Mouse (Mus musculus) MEL-GATA-1-ER (cell line): Measurements from ENCODE around the gene Ppox.

Experiments used
- DNase-seq: peaks from one replicate; pipeline ENCODE4 v3.0.0-alpha.2; 2012; ENCODE audit warnings: low read depth; ENCODE audit errors: extremely low read depth

Ppox gene

GRCm38 (mm10) chr1:171285096-171285892 is 4.3 kb upstream of the Ppox start:
- DNase-seq, result no peak

GRCm38 (mm10) chr1:171284491-171284890 is 3.5 kb upstream of the Ppox start:
- DNase-seq, result no peak

GRCm38 (mm10) chr1:171283188-171284160 is 2.5 kb upstream of the Ppox start:
- no peak for DNase-seq

GRCm38 (mm10) chr1:171282086-171282805 is 1.3 kb upstream of the Ppox start:
- no peak for DNase-seq

- DNase-seq, result peak; percentile 73
Observed at GRCm38 (mm10) chr1:171281528-171281923, 540 bp upstream of the Ppox start.

- no peak for DNase-seq
Observed at GRCm38 (mm10) chr1:171280250-171280915, 603 bp downstream of the Ppox start.

GRCm38 (mm10) chr1:171279721-171280120 is 1.3 kb downstream of the Ppox start:
- DNase-seq, result no peak

GRCm38 (mm10) chr1:171279012-171279705 is 1.8 kb downstream of the Ppox start:
- DNase-seq, result no peak

GRCm38 (mm10) chr1:171278436-171278835 is 2.5 kb downstream of the Ppox start:
- no peak for DNase-seq

GRCm38 (mm10) chr1:171277736-171278135 is 3.2 kb downstream of the Ppox start:
- DNase-seq, result no peak

- DNase-seq, result no peak
Observed at GRCm38 (mm10) chr1:171276110-171276748, 4.8 kb downstream of the Ppox start.

GRCm38 (mm10) chr1:171275144-171275734 is 5.7 kb downstream of the Ppox start:
- DNase-seq, result no peak

GRCm38 (mm10) chr1:171274171-171274570 is 6.8 kb downstream of the Ppox start:
- DNase-seq, result no peak

GRCm38 (mm10) chr1:171272086-171272485 is 8.9 kb downstream of the Ppox start:
- DNase-seq, result peak; percentile 67

- no peak for DNase-seq
Observed at GRCm38 (mm10) chr1:171271622-171272021, 9.4 kb downstream of the Ppox start.

- DNase-seq, result no peak
Observed at GRCm38 (mm10) chr1:171271196-171271595, 9.8 kb downstream of the Ppox start.

GRCm38 (mm10) chr1:171270573-171270900 is 10.4 kb downstream of the Ppox start:
- DNase-seq, result no peak

GRCm38 (mm10) chr1:171269848-171270572 is 11.0 kb downstream of the Ppox start, which contains the start of gene B4galt3:
Gene B4galt3, plus strand, starts transcription at chr1:171270328.
- DNase-seq, result peak; percentile 62

- DNase-seq, result no peak
Observed at GRCm38 (mm10) chr1:171268341-171268740, 12.6 kb downstream of the Ppox start.
